Mouse (Mus musculus): Measurements from ENCODE around the gene Lrrc29.

The Lrrc29 gene

DNA sequence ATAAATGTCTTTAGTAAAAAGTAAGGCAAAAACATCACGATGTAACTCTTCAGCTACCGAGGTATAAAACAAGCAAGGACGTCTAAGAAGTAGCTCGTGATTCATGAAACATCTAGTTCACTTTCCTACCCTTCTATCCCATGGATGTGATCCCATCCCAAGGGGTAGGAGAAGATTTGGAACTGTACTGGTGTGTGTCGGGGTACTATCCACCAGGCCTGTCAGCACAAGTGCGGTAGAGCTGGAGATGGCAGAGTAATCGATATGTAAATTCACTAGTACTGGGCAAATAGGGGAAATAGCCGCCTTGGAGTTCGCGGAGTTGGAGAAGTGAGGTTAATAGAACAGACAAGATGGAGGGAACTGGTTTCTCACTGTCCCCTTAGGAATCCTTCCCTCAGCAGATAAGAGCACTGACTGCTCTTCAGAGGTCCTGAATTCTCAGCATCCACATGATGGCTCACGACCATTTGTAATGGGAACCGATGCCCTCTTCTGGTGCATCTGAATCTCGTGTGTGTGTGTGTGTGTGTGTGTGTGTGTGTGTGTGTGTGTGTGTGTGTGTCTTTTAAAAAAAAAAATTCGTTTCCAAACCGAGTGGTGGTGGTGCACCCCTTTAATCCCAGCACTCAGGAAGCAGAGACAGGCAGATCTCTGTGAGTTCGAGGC, 62.7 kb downstream of the Lrrc29 start:
- no peak for DNase-seq
